Mouse (Mus musculus) embryonic fibroblast, embryonic 13.5 days (primary cell): ENCODE measurements around the gene Snta1.

ENCODE experiments used
- CTCF ChIP-seq: IDR thresholded peaks from 2 replicates; pipeline ENCODE4 v1.5.1; 2011; ENCODE audit warnings: mild to moderate bottlenecking, control low read depth, low read length, moderate library complexity, borderline replicate concordance; ENCODE audit not compliant: insufficient read depth
- POLR2A ChIP-seq: IDR thresholded peaks from 2 replicates; pipeline ENCODE4 v1.6.1; 2011; ENCODE audit warnings: low read depth, mild to moderate bottlenecking, control low read depth, low read length, moderate library complexity

DNA sequence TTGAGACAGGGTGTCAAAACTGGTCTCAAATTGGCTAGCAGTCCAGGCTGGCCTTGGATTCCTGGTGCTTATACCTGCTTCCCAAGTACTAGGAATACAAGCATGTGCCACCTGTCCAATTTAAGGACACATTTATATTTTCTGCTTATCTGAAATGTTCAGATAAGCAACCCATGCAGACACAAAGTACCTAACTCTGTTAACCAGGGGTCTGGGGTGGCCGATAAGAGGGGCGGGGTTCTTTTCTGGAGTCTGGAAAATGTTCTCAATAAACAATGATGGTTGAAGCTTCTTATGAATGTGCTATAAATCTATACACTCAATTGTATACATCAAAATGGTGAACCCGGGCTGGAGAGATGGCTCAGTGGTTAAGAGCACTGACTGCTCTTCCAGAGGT lies 81.0 kb downstream of the Snta1 start:
- TF ChIP-seq CTCF (no peak), POLR2A (no peak)
